Mouse (Mus musculus) intestine, embryonic 14.5 days (tissue): ENCODE measurements around the gene Vav3. TPM values are rescaled to one million over a fixed set of nuclear protein-coding genes. Genes with fewer than 3 reads are reported as not detected.

Experiments used
- ATAC-seq: fragments of 200-750 bp; cut with Nextera tagmentation; replicated peaks from 2 replicates; pipeline ENCODE4 v1.8.0; 2017; ENCODE audit warnings: low read depth, moderate number of reproducible peaks, moderate TSS enrichment, moderate library complexity; ENCODE audit not compliant: low FRiP score, low TSS enrichment
- DNase-seq: peaks from one replicate; pipeline ENCODE4 v3.0.0-alpha.2; 2018; ENCODE audit warnings: low spot score
- H3K27ac ChIP-seq: fragments of 300-500 bp; sonication (generic); 2 replicates; pipeline ENCODE4 v1.5.1; 2014; ENCODE audit warnings: low read depth, mild to moderate bottlenecking, control low read depth
- H3K27me3 ChIP-seq: fragments of 300-500 bp; sonication (generic); replicated peaks from 2 replicates; pipeline ENCODE4 v1.6.1; 2014; ENCODE audit warnings: low read length, control low read depth; ENCODE audit not compliant: control insufficient read depth, insufficient read depth
- H3K36me3 ChIP-seq: fragments of 300-500 bp; sonication (generic); 2 replicates; pipeline ENCODE4 v1.6.1; 2014; ENCODE audit warnings: low read length, control low read depth; ENCODE audit not compliant: control insufficient read depth, insufficient read depth
- H3K4me1 ChIP-seq: fragments of 300-500 bp; sonication (generic); replicated peaks from 2 replicates; pipeline ENCODE4 v1.6.1; 2014; ENCODE audit warnings: low read length, control low read depth, mixed read lengths; ENCODE audit not compliant: control insufficient read depth, insufficient read depth
- H3K4me2 ChIP-seq: fragments of 300-500 bp; sonication (generic); 2 replicates; pipeline ENCODE4 v1.6.1; 2014; ENCODE audit warnings: low read length
- H3K4me3 ChIP-seq: fragments of 300-500 bp; sonication (generic); 2 replicates; pipeline ENCODE4 v1.5.1; 2014; ENCODE audit warnings: low read depth, low read length, control low read depth, mixed read lengths
- H3K9ac ChIP-seq: fragments of 300-500 bp; sonication (generic); 2 replicates; pipeline ENCODE4 v1.6.1; 2014; ENCODE audit warnings: mild to moderate bottlenecking, low read length
- H3K9me3 ChIP-seq: fragments of 300-500 bp; sonication (generic); 2 replicates; pipeline ENCODE4 v1.6.1; 2016; ENCODE audit warnings: low read length, control low read depth; ENCODE audit not compliant: control insufficient read depth
- WGBS: fragments of 180-500 bp; shearing (Covaris S2); extraction: QIAGEN DNeasy Blood & Tissue Kit; methylation state at CpG from one replicate; pipeline ENCODE4 v1.1.7; 2014; 5-methylcytosine and 5-hydroxymethylcytosine counted together
- polyA plus RNA-seq: library from polyadenylated mRNA; unstranded; fragments of >200 nt; fragmentation: Nextera tagmentation; extraction: Ambion mirVana; gene quantifications from 2 replicates; pipeline ENCODE4 v1.2.1, GENCODE M21; 2014

Vav3 gene
- 17.1 and 19.3 TPM in 2 replicates for polyA plus RNA-seq

- H3K4me1 ChIP-seq, result no peaks in the 10 kb centered on the region; the same call in 1 of the 2 replicates
- H3K9ac ChIP-seq, result peak within 1 kb of the TSS; percentile 58
- ATAC-seq (peak; percentile 86), DNase-seq (peak; percentile 77)
- H3K27ac ChIP-seq, result peak within 1 kb of the TSS; percentile 65
- 0 out of 2 replicates have a peak, but pooled peaks cover 4% of the 10 kb centered on the region for H3K27me3 ChIP-seq
- H3K9me3 ChIP-seq, result no peaks in the 10 kb centered on the region
- under 1% methylated on average over 92 of the region's 92 CpGs for WGBS
- H3K36me3 ChIP-seq, result no peaks in the 10 kb centered on the region
- peak within 1 kb of the TSS; percentile 82 for H3K4me2 ChIP-seq
- H3K4me3 ChIP-seq, result peak within 1 kb of the TSS; percentile 63
Observed at GRCm38 (mm10) chr3:109340274-109341070, at the start of gene Vav3. Vav3 (plus strand) TSS chr3:109340653.

DNA sequence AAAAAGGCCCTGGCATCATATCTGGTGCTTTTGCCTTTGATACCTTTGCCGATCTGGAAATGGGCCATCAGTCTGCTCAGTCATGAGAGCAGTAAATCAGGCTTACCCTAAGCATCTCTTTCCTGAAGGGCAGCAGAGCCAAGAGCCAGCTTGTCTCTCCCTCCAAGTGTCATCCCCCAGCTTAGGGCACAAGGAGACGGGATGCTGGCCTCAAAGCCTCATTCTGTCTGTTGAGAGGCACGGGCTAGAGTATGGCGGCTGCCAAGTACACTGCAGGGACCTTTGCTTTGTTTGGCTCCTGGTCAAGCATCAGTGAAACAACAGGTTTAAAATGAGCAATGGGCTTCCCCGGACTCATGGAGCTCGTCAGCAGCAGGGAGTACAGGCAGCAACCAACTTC lies 41.6 kb upstream of the Vav3 start:
- no peak overlapping the region for H3K4me3 ChIP-seq
- no peaks in the 10 kb centered on the region for H3K36me3 ChIP-seq
- H3K4me1 ChIP-seq, result no peaks in the 10 kb centered on the region
- no peaks in the 10 kb centered on the region for H3K27me3 ChIP-seq
- DNase-seq, result no peak
- 69% methylated on average over 6 of the region's 6 CpGs for WGBS
- H3K9ac ChIP-seq, result no peak overlapping the region
- H3K9me3 ChIP-seq, result no peaks in the 10 kb centered on the region
- no peak overlapping the region for H3K27ac ChIP-seq
- no peak for ATAC-seq
- H3K4me2 ChIP-seq, result no peak overlapping the region

DNA sequence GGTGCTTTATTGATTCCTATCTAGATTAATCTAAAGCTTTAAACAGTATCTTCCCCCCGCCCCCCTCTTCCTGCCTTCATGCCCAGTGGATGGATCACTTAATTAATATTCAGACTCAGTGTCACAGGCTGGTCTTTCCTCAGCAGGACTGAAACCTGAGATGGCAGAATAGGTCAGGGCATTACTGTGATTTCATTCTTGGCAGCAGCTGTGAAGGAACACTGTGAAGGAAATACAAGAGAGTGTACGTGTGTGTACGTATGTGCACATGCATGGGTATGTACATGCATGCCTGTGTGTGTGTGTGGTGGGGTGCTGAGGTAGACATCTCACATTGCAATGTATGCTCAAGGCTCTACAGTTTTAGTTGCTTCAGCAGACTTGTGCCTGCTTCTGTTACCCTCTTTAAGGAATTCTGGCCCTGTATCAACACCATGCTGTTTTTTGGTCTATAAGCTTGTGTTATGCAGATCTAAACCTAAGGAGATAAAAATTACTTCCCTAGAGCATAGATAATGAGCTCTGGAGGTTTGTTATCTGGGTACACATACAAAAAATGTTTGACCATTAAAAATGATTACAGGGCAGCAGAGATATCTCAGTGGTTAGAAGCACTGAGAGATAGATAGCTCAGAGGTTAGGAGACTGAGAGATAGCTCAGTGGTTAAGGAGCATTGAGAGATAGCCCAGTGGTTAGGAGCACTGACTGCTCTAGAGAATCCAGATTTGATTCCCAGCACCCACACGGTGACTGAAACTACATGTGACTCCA lies 41.0 kb upstream of the Vav3 start:
- ATAC-seq (no peak), DNase-seq (no peak)
- no peaks in the 10 kb centered on the region for H3K9me3 ChIP-seq
- no peak overlapping the region for H3K27ac ChIP-seq
- H3K27me3 ChIP-seq, result no peaks in the 10 kb centered on the region
- WGBS, result 68% methylated on average over 4 of the region's 4 CpGs
- no peak overlapping the region for H3K9ac ChIP-seq
- H3K4me3 ChIP-seq, result no peak overlapping the region
- no peaks in the 10 kb centered on the region for H3K4me1 ChIP-seq
- H3K36me3 ChIP-seq, result no peaks in the 10 kb centered on the region
- no peak overlapping the region for H3K4me2 ChIP-seq

GRCm38 (mm10) chr3:109302059-109302458 lies 38.4 kb upstream of the Vav3 start:
- H3K36me3 ChIP-seq, result no peaks in the 10 kb centered on the region
- H3K4me1 ChIP-seq, result no peaks in the 10 kb centered on the region
- no peak for ATAC-seq
- no peak for DNase-seq
- no peak overlapping the region for H3K9ac ChIP-seq
- H3K27ac ChIP-seq, result no peak overlapping the region
- no peak overlapping the region for H3K4me3 ChIP-seq
- 73% methylated on average over 2 of the region's 2 CpGs for WGBS
- no peaks in the 10 kb centered on the region for H3K27me3 ChIP-seq
- no peak overlapping the region for H3K4me2 ChIP-seq
- no peaks in the 10 kb centered on the region for H3K9me3 ChIP-seq

DNA sequence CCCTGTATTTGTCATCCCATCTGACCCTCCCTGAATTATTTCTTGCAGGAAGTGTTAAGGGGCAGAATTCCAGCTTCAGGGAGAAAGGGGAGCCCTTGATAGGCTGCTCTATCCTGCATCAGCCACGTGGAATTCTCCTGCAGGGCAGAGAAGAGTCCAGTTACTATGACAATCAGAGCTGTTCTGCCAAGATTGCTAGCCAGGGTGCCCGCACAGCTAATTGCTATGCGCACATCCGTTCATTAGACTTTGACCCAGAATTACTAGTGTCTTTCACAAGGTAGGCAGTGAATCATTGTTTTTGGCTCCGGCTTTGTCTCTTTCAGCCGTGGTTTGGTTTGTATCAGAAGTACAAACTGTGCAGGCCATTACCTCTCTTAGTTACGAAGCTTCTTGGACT lies 33.0 kb upstream of the Vav3 start:
- DNase-seq (no peak), ATAC-seq (no peak)
- no peaks in the 10 kb centered on the region for H3K27me3 ChIP-seq
- no peaks in the 10 kb centered on the region for H3K36me3 ChIP-seq
- no peak overlapping the region for H3K4me3 ChIP-seq
- H3K9ac ChIP-seq, result no peak overlapping the region
- no peaks in the 10 kb centered on the region for H3K9me3 ChIP-seq
- 0 out of 2 replicates have a peak, but pooled peaks cover 5% of the 10 kb centered on the region for H3K4me1 ChIP-seq
- 55% methylated on average over 7 of the region's 7 CpGs for WGBS
- no peak overlapping the region for H3K27ac ChIP-seq
- no peak overlapping the region for H3K4me2 ChIP-seq

GRCm38 (mm10) chr3:109308468-109308867 lies 32.0 kb upstream of the Vav3 start:
- Histone ChIP-seq H3K9ac (no peak overlapping the region), H3K36me3 (no peaks in the 10 kb centered on the region)
- ATAC-seq, result no peak

DNA sequence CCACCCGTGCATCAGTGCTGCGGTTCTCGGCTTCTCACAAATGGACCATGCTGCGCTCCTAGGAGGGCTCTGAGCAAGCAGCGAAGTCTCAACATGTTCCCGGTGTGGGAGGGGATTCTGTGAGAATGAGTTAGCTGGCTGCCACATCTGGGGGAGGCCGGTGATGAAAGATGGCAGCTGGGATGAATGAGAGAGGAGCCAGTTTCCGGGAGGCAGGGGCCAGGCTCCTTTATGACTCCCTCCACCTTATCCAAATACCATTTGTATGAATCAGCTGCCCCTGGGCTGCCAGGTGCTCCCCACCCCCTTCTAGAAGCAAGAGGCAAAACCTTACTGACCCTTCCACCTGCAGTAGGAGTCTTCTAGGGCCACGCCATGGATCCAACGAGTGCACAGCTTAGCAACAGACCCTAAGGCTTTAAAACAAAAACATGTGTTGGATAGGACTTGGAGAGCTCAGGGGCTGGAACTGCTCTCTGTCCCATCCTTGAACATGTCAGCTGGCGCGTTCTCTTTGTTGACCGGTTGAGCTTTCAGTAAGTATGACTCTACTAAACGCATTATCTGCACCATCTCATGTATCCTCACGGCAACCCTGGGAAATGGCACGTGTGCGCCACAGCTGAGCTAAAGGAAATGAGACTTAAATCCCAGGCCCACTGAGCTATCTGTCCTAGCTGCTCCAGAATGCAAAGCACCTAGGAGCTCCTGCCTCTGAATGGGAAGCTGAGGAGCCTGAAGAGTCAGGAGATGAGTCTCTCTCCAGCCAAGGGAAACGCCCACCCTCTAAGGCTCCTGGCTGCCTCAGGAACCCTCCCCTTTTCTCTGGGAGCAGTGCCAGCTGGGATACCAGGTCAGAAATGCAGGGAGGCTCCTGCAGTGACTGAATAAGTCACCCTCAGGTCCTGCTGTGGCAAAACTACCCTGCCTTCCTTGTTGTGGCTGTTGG lies 30.9 kb upstream of the Vav3 start:
- Histone ChIP-seq H3K27ac (no peak overlapping the region), H3K9me3 (no peaks in the 10 kb centered on the region), H3K9ac (no peak overlapping the region), H3K4me3 (no peak overlapping the region), H3K36me3 (no peaks in the 10 kb centered on the region), H3K27me3 (no peaks in the 10 kb centered on the region), H3K4me1 (0 out of 2 replicates have a peak, but pooled peaks cover 5% of the 10 kb centered on the region), H3K4me2 (no peak overlapping the region)
- 0 out of 2 replicates have a peak, but pooled peaks have one; percentile 40 for ATAC-seq
- DNase-seq, result no peak
- 81% methylated on average over 18 of the region's 18 CpGs for WGBS

More at GRCm38 (mm10) chr3:109308468-109308867, 32.0 kb upstream of the Vav3 start:
- Histone ChIP-seq H3K4me2 (no peak overlapping the region), H3K4me3 (no peak overlapping the region), H3K27ac (no peak overlapping the region), H3K4me1 (0 out of 2 replicates have a peak, but pooled peaks cover 5% of the 10 kb centered on the region), H3K27me3 (no peaks in the 10 kb centered on the region), H3K9me3 (no peaks in the 10 kb centered on the region)
- 71% methylated on average over 3 of the region's 3 CpGs for WGBS
- no peak for DNase-seq
